Mouse (Mus musculus) lung, embryonic 16.5 days (tissue): Measurements from ENCODE around the gene Slc24a2. TPM values are rescaled to one million over a fixed set of nuclear protein-coding genes. Genes with fewer than 3 reads are reported as not detected.

Experiments
- ATAC-seq: fragments of 200-750 bp; cut with Nextera tagmentation; 2 replicates; pipeline ENCODE4 v1.8.0; 2017; ENCODE audit warnings: low read depth, mild to moderate bottlenecking, moderate library complexity
- H3K27ac ChIP-seq: fragments of 300-500 bp; sonication (generic); 2 replicates; pipeline ENCODE4 v1.5.1; 2014; ENCODE audit warnings: mild to moderate bottlenecking, control low read depth, low read length
- H3K27me3 ChIP-seq: fragments of 300-500 bp; sonication (generic); 2 replicates; pipeline ENCODE4 v1.6.1; 2014; ENCODE audit warnings: low read depth, low read length, mixed read lengths; ENCODE audit not compliant: control insufficient read depth, insufficient read depth
- H3K36me3 ChIP-seq: fragments of 300-500 bp; sonication (generic); 2 replicates; pipeline ENCODE4 v1.6.1; 2014; ENCODE audit warnings: low read length; ENCODE audit not compliant: control insufficient read depth, insufficient read depth
- H3K4me1 ChIP-seq: fragments of 300-500 bp; sonication (generic); replicated peaks from 2 replicates; pipeline ENCODE4 v1.6.1; 2014; ENCODE audit warnings: low read length, mixed read lengths; ENCODE audit not compliant: control insufficient read depth, insufficient read depth
- H3K4me2 ChIP-seq: fragments of 300-500 bp; sonication (generic); 2 replicates; pipeline ENCODE4 v1.6.1; 2014; ENCODE audit warnings: low read depth, low read length, control low read depth
- H3K4me3 ChIP-seq: fragments of 300-500 bp; sonication (generic); 2 replicates; pipeline ENCODE4 v1.5.1; 2014; ENCODE audit warnings: mild to moderate bottlenecking, low read length, control low read depth
- H3K9ac ChIP-seq: fragments of 300-500 bp; sonication (generic); 2 replicates; pipeline ENCODE4 v1.6.1; 2014; ENCODE audit warnings: low read length, control low read depth
- H3K9me3 ChIP-seq: fragments of 300-500 bp; sonication (generic); 2 replicates; pipeline ENCODE4 v1.6.1; 2016; ENCODE audit warnings: low read length; ENCODE audit not compliant: control insufficient read depth
- WGBS: fragments of 180-500 bp; shearing (Covaris S2); extraction: QIAGEN DNeasy Blood & Tissue Kit; methylation state at CpG from one replicate; pipeline ENCODE4 v1.1.7; 2014; 5-methylcytosine and 5-hydroxymethylcytosine counted together
- polyA plus RNA-seq: library from polyadenylated mRNA; unstranded; fragments of >200 nt; fragmentation: Nextera tagmentation; extraction: Ambion mirVana; gene quantifications from 2 replicates; pipeline ENCODE4 v1.2.1, GENCODE M21; 2015

The Slc24a2 gene
- polyA plus RNA-seq, 1 experiment from 2014 or later: 0.18 TPM

GRCm38 (mm10) chr4:87202081-87202480 lies 28.2 kb downstream of the Slc24a2 start:
- no peaks in the 10 kb centered on the region for H3K36me3 ChIP-seq
- H3K27ac ChIP-seq: no peak overlapping the region
- no peak for ATAC-seq
- no peaks in the 10 kb centered on the region for H3K9me3 ChIP-seq
- 70% methylated on average over 2 of the region's 2 CpGs for whole genome bisulfite sequencing
- no peak overlapping the region for H3K4me3 ChIP-seq
- no peak overlapping the region for H3K4me2 ChIP-seq
- no peaks in the 10 kb centered on the region for H3K4me1 ChIP-seq
- no peak overlapping the region for H3K9ac ChIP-seq
- H3K27me3 ChIP-seq: no peaks in the 10 kb centered on the region

DNA sequence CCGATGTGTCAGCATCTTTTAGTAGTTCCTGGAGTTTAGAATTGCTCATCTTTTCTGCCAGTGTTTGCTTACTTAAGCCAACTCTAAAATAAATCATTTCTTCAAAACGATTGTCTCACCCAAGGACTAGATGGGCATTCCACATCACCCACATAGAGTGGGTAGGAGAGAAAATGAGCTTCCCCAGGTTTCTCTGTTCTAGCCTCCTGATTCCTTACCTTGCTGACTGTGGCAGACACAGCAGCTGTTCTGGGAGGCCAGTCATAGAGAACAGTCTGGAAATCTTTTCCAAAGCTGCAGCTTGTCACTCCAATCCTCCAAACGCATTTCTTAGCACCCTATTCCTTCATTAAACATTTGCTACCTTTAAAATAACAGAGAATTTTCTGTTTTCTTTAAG lies 29.0 kb downstream of the Slc24a2 start:
- Histone ChIP-seq H3K4me3 (no peak overlapping the region), H3K27me3 (no peaks in the 10 kb centered on the region), H3K9me3 (no peaks in the 10 kb centered on the region), H3K4me2 (no peak overlapping the region), H3K36me3 (no peaks in the 10 kb centered on the region), H3K27ac (no peak overlapping the region), H3K9ac (no peak overlapping the region), H3K4me1 (no peaks in the 10 kb centered on the region)
- 61% methylated on average over 3 of the region's 3 CpGs for WGBS
- no peak for ATAC-seq

GRCm38 (mm10) chr4:87184147-87184930 lies 45.9 kb downstream of the Slc24a2 start:
- H3K36me3 ChIP-seq: no peaks in the 10 kb centered on the region
- no peak for ATAC-seq
- H3K4me1 ChIP-seq: no peaks in the 10 kb centered on the region
- H3K27ac ChIP-seq: no peak overlapping the region
- H3K4me2 ChIP-seq: no peak overlapping the region
- no peaks in the 10 kb centered on the region for H3K27me3 ChIP-seq
- H3K4me3 ChIP-seq: no peak overlapping the region
- no peaks in the 10 kb centered on the region for H3K9me3 ChIP-seq
- no peak overlapping the region for H3K9ac ChIP-seq
- WGBS: 65% methylated on average over 10 of the region's 10 CpGs

- Histone ChIP-seq H3K4me1 (no peaks in the 10 kb centered on the region), H3K9me3 (no peaks in the 10 kb centered on the region), H3K36me3 (no peaks in the 10 kb centered on the region), H3K4me3 (no peak overlapping the region), H3K27ac (no peak overlapping the region), H3K4me2 (no peak overlapping the region), H3K9ac (no peak overlapping the region), H3K27me3 (no peaks in the 10 kb centered on the region)
- ATAC-seq: no peak
- 61% methylated on average over 3 of the region's 3 CpGs for WGBS
Measured at GRCm38 (mm10) chr4:87177116-87177515, 53.2 kb downstream of the Slc24a2 start.

DNA sequence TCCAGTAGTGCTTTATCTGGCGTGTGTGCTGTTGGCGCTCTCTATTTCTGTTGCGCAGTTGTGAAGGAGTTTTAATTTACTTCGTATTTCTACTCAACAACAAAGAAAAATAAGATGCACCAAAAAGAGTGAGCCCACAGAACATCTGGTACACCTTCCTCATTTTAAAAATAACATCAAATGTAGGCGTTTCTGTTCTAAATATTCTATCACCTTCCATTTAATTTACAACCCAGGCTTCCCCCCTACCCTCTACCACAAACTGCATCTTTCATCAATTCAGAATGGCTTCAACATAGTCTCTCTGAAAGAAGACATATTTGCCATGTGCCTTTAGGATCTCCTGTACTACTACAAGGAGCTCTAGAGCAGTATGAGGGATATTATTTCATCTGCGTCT lies 66.3 kb downstream of the Slc24a2 start:
- no peak overlapping the region for H3K4me3 ChIP-seq

GRCm38 (mm10) chr4:87158053-87158452 lies 72.2 kb downstream of the Slc24a2 start:
- H3K36me3 ChIP-seq: no peaks in the 10 kb centered on the region
- no peak overlapping the region for H3K4me2 ChIP-seq
- no peak overlapping the region for H3K27ac ChIP-seq
- ATAC-seq: no peak
- no peaks in the 10 kb centered on the region for H3K4me1 ChIP-seq
- no peaks in the 10 kb centered on the region for H3K27me3 ChIP-seq
- no peaks in the 10 kb centered on the region for H3K9me3 ChIP-seq
- H3K4me3 ChIP-seq: no peak overlapping the region
- no peak overlapping the region for H3K9ac ChIP-seq
- 72% methylated on average over 4 of the region's 4 CpGs for WGBS

More for the DNA sequence above, 66.3 kb downstream of the Slc24a2 start:
- no peak for ATAC-seq
- Histone ChIP-seq H3K27me3 (no peaks in the 10 kb centered on the region), H3K36me3 (no peaks in the 10 kb centered on the region), H3K9me3 (no peaks in the 10 kb centered on the region), H3K27ac (no peak overlapping the region), H3K4me2 (no peak overlapping the region), H3K4me1 (no peaks in the 10 kb centered on the region), H3K9ac (no peak overlapping the region)
- 89% methylated on average over 6 of the region's 6 CpGs for WGBS

DNA sequence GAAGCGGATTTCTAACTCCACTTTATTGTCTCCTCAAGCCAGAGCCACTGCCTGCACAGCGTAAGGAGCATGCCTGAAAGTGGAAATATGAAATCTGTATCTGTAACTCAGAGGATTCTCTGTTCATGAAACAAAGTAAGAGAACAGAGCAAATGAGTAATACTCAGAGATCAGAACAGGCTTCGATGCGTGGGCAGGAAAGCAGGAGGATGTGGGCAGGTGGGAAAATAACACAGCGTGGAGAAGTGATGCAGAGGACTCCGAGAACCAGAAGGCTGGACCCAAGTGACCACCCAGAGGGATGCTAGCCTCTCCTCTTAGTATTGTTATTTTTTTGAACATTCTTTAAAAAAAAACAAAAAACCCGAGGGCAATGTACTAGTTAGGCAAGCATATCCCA lies 78.3 kb downstream of the Slc24a2 start:
- no peaks in the 10 kb centered on the region for H3K27me3 ChIP-seq
- whole genome bisulfite sequencing: 78% methylated on average over 7 of the region's 7 CpGs

DNA sequence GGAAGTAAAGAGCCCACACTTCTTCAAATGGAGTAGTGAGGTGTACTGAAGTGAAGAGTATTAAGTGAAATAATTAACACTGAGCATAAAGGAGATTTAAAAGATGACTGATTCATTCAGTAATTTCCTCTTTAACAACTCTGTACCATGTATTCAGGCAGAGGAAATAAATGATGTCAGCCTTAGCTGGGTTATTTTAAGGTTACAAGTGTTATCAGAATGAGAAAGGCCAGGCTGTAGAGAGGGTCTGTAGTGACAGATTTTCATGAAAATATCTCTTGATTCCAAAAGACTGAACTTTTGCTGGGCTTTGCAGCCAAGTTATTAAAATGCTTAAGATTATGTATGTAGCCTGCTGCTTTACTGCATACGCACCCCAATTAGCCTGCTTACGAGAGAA lies 80.7 kb downstream of the Slc24a2 start:
- no peaks in the 10 kb centered on the region for H3K4me1 ChIP-seq
- no peak for ATAC-seq
- no peaks in the 10 kb centered on the region for H3K9me3 ChIP-seq
- 86% methylated on average over 2 of the region's 2 CpGs for WGBS
- no peak overlapping the region for H3K4me2 ChIP-seq
- H3K4me3 ChIP-seq: no peak overlapping the region
- no peak overlapping the region for H3K27ac ChIP-seq
- H3K36me3 ChIP-seq: no peaks in the 10 kb centered on the region
- H3K9ac ChIP-seq: no peak overlapping the region
- H3K27me3 ChIP-seq: no peaks in the 10 kb centered on the region

More for the DNA sequence above, 78.3 kb downstream of the Slc24a2 start:
- H3K4me2 ChIP-seq: no peak overlapping the region
- H3K27ac ChIP-seq: no peak overlapping the region
- H3K4me3 ChIP-seq: no peak overlapping the region
- ATAC-seq: no peak
- no peaks in the 10 kb centered on the region for H3K36me3 ChIP-seq
- H3K4me1 ChIP-seq: no peaks in the 10 kb centered on the region
- no peak overlapping the region for H3K9ac ChIP-seq
- H3K9me3 ChIP-seq: no peaks in the 10 kb centered on the region

GRCm38 (mm10) chr4:87141590-87142365 lies 88.5 kb downstream of the Slc24a2 start:
- 49% methylated on average over 12 of the region's 12 CpGs for WGBS

More at GRCm38 (mm10) chr4:87141590-87142365, 88.5 kb downstream of the Slc24a2 start:
- Histone ChIP-seq H3K27me3 (no peaks in the 10 kb centered on the region), H3K27ac (no peak overlapping the region), H3K4me3 (no peak overlapping the region), H3K4me1 (peaks cover 2% of the 10 kb centered on the region; the same call in 1 of the 2 replicates), H3K9me3 (no peaks in the 10 kb centered on the region), H3K9ac (no peak overlapping the region), H3K36me3 (no peaks in the 10 kb centered on the region), H3K4me2 (no peak overlapping the region)
- ATAC-seq: no peak
